Mouse (Mus musculus) frontal cortex, postnatal 36 days (tissue): Measurements from ENCODE around the gene Rsc1a1.

ENCODE experiments used
- DNase-seq, 2 experiments: peaks; one replicate each; pipeline ENCODE4 v3.0.0; 2022; ENCODE audit warnings: low spot score in 2 of 2

Gene Rsc1a1

DNA sequence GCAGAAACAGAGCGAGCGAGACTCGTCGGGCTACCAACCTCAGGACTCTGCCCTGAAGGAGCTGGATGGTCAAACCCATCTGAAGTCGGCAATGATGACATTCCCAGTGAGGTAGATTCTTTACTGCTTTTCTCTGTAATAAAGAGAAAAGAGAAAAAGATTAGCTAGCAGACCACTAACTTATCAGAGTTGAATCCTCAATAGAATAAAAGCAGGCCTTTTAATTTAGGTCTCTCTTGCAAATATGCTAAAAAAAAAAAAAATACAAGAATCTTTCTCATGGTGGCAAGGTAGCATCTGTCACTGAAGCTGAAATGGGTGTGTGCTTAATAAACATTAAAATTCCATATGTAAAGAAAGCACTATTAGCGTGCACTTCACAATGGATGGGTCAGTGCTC is at the start of gene Rsc1a1:
Gene Rsc1a1, minus strand, starts transcription at position 101 of the 400 bp plus-strand sequence.
- DNase-seq, result no peak

DNA sequence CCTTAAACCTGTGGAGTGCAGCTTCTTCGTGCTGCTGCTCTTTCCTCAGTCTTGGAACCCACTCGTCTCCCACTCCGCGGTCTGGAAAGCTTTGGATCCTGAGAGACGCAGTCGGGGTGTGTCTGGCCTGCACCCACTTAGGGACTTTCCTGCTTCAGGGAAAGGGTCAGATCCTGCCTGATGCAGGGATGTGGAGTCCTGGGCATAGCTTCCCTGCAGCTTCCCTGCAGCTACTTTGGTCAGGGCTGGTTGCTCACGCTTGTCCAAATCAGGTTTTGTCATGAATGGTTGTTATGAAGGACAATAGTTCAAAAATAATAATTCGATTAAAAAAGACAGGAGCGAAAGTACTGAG is 49.8 kb upstream of the Rsc1a1 start:
- DNase-seq, result no peak

DNA sequence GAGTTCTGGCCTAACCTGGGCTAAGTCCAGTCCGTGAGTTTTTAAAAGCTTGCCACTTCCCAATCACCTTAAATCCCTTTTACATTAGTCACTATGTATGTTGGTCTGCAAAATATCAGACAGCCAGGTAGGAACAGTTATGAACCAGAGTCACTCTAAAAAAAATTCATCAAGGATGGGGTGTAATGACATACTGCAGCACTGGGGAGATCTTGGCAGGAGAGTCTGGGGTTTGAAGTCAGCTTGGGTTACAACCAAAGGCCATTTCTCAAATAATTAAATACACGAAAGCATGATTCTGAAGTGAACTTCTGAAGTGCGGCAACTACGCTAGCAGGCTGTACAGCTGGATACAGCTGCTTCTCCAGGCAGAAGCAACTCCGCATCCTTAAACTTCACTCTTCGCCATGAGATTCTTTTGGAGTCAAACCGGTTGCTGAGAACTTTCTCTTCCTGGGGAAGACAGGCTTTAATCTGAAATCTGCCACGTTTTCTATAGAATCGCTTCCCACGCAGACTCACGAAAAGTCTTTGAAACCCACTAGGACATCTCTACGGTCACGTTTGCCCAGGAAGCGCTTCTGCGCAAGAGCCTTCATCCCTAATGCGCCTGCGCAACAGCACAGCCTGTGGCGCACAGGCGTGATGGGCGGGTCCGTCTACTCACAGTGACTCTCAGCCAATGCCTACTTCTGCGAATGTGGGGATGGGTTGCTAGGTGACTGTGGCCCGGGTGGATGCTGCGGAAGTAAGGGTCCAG is 49.2 kb upstream of the Rsc1a1 start:
- DNase-seq, result peak; percentile 93 to 97

DNA sequence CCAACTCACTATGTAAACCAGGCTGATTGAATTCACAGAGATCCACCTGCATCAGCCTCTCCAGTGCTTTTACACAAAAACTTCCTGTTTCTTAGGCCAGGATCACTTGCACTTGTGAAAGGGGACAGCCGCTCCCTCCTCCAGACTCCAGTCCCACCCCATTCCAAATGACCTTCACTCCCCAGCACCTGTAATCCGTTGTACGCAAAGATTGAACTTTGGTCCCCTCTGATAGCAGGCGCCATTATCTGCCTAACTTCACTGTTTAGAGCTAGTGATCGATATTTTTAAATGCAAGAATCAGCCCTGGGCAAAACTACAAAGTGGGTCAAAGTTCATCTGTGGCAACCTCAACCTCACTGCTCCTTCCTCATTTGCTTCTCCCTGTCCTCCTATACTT is 46.4 kb upstream of the Rsc1a1 start:
- no peak for DNase-seq

DNA sequence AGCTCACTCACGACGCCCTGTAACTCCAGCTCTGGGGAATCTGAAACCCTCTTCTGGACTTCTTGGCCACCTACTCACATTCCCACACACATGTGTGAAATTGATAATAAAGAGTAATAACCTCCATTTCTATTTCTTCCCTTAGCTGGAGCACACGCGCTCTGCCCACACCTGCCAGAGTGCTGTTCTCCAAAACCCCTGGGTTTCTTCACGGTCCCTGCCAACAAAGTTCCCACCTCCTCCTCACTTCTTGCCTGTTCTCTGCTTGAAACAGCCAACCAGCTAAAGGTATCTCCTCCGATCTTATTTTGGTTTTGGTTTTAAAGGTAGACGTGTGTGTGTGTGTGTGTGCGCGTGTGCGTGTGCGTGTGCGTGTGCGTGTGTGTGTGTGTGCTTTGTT is 45.0 kb upstream of the Rsc1a1 start:
- DNase-seq, result peak; percentile 43 to 49

DNA sequence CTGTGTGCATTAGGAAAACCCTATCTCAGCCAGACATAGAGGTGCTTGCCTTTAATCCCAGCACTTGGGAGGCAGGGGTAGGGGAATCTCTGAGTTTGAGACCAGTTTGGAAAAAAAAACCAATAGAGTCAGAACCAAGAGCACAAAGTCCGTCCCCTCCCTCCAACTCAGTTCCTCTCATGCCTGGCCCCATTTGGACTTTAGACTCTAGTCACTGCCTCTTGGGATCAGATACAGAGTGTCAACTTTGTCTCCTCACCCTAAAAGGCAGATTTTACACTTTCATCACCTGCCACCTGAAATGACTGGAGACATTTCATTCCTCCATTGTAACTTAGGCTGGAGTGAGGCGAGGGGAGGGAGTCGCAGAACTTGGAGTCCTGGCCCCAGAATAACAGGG is 43.9 kb upstream of the Rsc1a1 start:
- DNase-seq, result no peak

DNA sequence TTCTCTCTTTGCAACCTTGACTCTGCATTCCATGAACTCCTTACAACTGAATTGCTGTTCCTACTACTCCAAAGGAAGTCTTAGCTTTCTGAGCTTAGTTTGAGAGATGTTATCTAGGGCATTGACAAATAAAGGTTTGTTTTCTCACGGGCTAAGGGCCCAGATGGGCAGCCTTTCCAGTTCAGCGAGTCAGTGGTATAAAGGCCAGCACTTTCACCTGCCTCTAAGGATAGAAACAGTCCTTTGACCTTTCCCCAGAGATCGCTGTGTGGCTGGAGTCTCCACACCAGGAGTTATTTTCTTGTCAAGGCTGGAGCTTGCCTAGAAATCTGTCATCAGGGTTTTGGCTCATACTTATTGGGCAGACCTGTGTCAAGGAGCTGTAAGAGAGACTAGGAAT is 40.3 kb upstream of the Rsc1a1 start:
- DNase-seq, result no peak

DNA sequence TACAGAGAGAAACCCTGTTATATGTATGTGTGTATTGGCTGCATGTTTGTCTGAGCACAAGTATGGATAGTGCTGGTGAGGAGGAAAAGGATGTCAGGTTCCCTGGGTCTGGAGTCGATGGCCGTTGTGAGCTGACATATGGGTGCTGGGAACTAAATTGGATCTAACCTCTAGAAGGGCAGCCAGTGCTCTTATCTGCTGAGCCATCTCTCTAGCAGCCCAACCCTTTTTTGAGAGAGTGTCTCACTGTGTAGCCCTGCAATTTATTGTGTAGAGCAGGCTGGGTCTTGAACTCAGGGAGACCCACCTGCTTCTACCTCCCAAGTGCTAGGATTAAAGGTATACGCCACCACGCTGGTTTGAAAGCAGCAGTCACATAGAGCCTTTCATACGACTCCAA is 39.9 kb upstream of the Rsc1a1 start:
- no peak for DNase-seq

DNA sequence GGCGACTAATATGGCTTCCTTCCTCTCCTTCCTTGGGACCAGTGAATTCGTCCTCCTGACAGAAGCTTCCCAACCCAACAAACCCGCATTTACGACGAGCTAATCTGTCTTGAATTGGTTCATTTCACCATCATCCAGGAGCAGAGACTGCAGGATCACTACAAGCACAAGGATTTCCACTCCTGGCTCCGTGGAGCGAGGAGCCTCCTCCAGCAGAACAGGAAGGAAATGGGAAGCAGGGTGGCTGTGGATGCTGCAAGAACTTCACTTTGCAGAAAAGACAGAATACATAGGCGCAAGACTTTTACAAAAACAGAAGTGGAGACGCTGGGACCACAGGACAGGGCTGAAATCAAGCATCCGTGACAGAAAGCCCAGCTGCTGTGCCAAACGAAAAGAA is 39.2 kb upstream of the Rsc1a1 start:
- DNase-seq, result no peak

DNA sequence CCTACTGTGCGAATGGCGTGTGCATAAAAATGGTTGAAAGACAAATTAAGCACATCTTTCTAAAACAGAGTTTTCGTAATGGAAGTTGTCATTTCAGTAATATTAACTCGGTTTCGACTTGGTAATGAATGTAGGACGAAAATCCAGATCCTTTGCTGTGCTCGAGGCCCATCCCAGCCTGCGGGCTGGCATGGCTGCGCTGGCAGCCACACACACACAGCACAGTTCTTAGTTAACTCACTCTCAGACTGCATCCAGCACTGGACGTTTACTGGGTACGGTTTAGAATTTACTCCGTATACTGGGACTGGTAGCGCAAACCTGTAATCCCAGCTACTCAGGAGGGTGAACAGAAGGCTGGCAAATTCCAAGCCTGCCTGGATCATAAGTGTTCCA is 38.3 kb upstream of the Rsc1a1 start:
- no peak for DNase-seq

DNA sequence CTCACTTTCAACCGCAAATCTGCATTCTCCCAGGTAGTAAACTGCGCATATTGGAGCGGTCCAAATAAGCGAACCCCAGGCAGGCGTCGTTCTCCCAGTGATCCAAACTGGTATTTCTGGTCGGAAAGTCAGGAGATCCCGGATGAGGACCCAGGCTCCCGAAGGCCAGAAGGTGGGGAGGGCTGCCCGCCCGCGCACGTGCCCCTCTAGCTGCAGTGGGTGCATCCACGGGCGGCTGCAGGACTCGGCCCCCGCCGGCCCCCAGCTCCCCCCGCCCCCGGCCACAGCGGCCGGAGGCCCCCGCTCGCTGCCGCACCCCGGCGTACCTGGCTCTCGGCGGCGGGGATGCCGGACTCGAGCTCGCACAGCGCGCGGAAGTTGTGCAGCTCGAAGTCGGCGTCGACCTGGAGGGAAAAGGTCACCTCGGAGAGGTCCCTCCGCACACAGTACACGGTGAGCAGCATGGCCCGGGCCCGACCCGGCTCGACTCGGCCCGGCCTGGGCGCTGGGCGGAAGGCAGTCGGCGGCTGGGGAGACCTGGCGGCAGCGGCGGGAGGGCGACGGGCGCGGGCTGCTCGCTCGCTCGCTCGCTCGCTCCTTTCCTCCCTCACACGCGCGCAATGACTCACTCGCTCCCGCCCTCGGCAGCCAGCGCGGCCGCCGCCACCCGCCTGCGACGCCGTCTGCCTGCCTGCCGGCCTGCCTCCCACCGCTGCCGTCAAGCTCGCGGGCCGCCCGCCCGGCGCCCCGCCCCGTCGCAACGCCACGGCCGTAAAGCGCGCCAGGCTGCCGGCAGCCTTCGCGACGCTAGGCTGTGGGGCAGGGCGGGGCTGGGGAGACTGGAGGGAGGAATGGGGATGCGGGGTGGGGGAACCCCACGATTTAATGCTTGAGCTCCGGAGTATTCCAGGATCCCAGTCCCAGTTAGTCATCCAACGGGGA is 37.6 kb upstream of the Rsc1a1 start, which contains the start of gene Ddi2:
Gene Ddi2, minus strand, starts transcription at position 689 of the 942 bp plus-strand sequence.
- peak; percentile 88 to 92 for DNase-seq

DNA sequence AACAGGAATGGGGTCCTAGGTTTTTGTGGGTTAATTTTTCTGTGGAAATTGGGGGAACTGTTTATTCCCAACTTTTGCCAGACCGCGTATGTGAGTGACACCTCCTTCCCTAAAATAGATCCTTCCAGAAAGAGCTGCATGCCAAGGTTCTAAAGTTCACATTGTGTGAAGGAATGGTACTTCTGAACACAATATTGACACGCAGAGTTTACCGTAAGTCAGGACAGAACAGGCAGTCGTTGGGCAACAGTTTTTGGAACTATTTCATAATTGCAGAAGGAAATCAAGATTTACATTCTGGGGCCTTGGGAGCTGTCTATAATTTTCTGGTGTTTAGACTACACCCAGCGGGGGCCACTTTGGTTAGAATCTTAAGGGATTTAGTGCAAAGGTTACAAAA is 36.6 kb upstream of the Rsc1a1 start:
- no peak for DNase-seq

DNA sequence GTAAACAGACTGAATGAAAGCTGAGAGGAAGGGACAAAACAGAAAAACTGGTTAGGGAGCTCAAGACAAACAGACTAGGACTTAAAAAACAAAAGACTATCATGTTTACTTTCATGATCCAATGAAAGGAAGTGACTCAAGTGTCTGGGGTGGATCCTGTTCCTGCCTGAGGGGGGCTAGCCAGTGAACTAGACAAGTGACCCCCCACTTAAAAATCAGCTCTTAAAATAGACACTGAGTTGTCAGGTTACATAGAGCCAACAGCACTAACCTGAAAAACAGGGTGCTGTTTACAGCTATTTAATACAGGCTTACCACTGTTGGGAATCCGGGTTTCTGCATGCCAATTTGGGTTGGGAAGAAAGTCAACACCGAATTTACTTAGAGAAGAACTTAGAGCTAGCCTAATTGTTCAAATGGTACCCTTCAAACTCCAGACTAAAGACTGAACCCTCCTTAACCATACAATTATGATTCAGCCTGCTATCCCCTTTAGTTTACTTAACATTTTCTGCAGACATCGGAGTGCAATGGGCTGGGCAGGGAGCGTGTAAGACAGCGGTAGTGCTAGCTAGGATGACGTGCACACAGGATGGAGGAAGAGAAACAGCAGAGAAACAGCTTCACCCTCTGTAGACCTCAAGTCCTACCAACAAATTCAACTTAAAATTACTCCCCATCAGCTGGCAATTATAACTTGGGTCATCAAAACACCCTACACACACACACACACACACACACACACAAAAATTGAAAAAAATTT is 35.5 kb upstream of the Rsc1a1 start:
- no peak for DNase-seq

DNA sequence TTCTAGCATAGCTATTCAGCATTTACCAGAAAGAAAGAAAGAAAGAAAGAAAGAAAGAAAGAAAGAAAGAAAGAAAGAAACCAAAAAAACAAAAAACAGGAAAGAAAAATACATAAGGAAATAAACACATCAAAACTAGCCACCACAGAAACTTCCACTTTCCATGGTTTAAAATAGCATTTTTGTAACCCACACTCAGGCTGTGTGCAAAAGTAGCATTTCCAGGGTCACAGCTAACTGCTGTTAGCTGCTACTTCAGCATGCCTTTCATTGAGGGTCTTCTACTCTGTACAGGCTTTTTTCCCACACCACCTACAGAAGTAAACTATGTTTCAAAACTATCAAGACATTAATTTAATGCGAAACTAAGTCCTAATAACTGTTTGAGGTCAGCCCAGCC is 33.9 kb upstream of the Rsc1a1 start:
- no peak for DNase-seq

DNA sequence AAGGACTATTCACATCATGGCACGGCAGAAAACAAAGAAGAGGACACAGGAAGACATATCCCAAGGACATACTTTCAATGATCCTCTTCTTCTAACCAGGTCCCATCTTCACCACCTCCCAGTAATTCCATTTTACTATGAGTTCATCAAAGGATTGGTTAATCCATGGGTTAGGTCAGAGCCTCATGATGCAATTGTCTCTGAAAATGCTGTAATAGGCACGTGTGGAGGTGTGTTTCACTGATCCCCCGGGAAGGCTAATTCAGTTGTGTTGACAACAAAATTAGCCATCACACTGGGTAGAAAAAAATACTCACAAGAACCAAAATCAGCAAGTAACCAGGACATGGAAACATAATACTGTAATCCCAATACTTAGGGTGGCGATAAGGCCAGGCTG is 32.2 kb upstream of the Rsc1a1 start:
- DNase-seq, result no peak

DNA sequence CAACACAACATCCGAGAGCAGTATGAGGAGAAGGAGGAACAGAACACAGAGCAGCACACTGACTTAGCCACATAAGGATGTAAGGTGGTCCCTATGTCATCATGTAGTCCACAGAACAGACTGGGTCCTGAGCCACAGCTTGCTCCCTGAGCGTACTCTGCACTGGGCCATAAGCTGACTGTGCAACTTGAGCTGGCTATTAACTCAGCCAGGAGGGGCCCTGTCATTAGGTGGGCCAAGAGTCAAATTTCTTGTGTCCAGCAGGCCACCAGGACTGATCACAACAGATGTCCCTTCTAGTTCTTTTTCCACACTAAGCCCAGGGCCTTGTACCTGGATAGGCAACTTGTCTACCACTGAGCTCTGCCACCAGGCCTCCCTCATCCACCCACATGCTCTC is 29.6 kb upstream of the Rsc1a1 start:
- no peak for DNase-seq

DNA sequence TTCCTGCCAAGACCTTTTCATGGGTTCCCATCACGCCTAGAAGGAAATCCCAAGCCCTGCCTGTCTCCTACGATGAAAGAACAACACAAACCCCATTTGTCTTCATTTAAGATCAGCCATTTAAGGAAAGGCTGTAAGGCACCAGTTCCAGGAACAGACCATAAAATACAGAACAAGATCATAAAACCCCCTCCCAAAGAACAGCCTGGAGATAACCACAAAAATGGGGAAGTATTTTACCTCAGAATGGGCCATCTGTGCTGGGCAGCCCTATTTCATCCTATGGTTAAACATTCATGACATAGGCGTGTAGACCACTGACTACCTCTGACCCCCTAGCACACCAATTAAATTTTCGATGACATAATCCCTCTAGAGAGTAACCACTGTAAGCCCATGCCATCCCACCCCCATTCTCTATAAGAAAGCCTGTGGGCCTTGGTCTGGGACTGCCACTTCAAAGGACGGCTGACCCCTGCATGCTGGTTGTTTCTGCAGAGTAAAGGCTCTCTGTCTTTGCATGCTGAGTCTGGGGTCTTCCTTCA is 28.3 kb upstream of the Rsc1a1 start:
- DNase-seq, result no peak

DNA sequence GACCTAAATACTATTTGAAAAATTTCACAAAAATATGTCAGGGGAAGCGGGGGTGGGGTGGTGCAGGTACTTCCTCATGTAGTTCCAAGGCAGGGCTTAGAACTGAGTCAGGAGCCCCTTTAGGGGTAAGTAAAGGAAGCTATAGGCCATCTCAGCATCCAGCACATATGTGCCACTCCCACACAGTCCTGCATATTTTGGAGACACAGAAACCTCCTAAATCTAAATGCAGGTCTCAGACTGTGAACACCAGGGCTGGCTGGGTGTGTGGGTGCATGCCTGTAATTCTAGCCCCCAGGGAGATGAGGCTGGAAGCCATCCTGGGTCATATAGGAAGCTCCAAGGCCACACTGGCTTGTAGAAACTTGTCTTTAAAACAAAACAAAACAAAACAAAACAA is 25.9 kb upstream of the Rsc1a1 start:
- DNase-seq, result peak; percentile 21 to 49

DNA sequence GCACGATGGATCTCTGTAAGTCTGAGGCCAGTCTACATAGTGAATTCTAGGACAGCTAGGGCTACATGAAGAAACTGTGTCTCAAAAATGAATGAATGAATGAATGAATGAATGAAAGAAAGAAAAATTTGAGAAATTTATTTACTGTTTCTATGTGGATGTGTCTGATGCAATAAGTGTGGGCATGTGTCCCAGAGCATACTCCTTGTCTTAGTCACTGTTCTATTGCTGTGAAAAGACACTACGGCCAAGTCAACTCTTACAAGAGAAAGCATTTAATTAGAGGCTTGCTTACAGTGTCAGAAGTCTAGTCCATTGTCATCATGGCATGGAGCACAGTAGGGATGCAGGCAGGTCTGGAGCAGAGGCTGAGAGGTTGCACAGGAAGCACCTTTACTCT is 23.6 kb upstream of the Rsc1a1 start:
- DNase-seq, result no peak

DNA sequence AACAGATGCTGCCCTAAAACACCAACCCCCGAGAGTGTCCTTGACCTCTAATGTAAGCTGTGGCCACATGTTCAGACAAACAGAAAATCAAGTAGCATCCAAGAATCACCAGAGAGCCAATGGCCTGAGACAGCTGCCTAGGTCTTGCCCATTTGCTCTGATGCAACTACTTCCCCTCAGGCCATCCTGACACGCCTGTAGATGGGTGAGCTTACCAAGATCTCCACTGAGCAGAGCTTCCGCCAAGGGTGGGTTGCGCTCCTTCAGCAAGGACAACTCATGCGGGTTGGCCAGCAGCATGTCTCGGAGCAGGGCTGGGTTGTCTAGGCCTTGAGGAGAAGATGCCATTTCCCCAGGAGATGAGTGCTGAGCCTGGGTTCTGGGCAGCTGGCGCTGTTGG is 22.6 kb upstream of the Rsc1a1 start:
- DNase-seq, result no peak

DNA sequence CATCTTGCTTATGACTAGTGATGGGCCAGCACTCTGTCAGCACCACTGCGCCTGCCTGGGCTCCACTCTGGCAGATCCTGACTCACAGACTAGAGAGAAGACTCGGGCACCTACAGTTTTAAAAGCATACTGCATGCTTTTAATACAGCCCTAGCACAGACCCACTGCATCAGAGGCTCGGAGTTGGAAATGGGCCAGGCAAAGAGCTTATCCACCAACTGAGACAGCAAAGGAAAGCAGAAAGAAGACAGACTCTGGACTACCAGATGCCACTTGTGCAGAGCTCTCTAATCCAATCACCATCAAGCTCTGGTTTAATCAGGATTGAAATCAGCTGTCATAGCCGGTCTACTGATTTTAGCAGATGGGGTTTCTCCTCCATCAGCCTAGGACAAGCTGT is 19.9 kb upstream of the Rsc1a1 start:
- peak; percentile 45 to 68 for DNase-seq

DNA sequence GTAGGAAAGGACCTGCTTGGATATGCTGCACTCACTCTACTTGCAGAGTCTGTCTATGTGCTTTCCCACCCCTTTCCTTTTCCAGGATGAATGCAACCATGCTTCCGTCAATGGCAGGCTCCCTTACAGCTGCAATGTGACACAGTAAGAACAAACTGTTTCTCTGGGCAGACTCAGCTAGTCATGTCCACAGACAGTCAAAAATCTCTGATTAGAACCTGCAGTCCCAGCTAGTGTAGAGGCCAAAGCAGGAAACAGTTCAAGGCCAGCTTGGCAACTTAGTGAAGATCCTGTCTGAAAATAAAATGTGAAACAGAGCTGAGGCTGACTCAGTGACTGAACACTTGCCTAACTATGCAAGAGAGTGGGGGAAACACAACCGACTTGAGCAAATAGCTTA is 19.2 kb upstream of the Rsc1a1 start:
- no peak for DNase-seq
